Mouse (Mus musculus) spleen, postnatal 36 days (tissue): ENCODE measurements around the gene Gnb3.
"Not testable (repeated sequence)": the region's sequence is repeated elsewhere in the genome, so short reads cannot be mapped to it uniquely, and the experiment has no call there.

Experiments used
- DNase-seq, 2 experiments: peaks; one replicate each; pipeline ENCODE4 v3.0.0; 2022; ENCODE audit warnings: low spot score in 2 of 2, mixed read lengths in 1 of 2

The Gnb3 gene

GRCm38 (mm10) chr6:124816611-124817010 lies 23.5 kb downstream of the Gnb3 start:
- no peak for DNase-seq

GRCm38 (mm10) chr6:124814858-124815774 lies 25.0 kb downstream of the Gnb3 start:
- no peak for DNase-seq

GRCm38 (mm10) chr6:124814448-124814847 lies 25.6 kb downstream of the Gnb3 start:
- DNase-seq, result no peak

- DNase-seq, result peak; percentile 87 to 89
These were observed 26.1 kb downstream of the Gnb3 start, which contains the start of gene Tpi1 for GRCm38 (mm10) chr6:124813933-124814332. Tpi1 (minus strand) TSS chr6:124814296.

GRCm38 (mm10) chr6:124813496-124813895 lies 26.6 kb downstream of the Gnb3 start:
- DNase-seq, result peak; percentile 62 to 68

DNA sequence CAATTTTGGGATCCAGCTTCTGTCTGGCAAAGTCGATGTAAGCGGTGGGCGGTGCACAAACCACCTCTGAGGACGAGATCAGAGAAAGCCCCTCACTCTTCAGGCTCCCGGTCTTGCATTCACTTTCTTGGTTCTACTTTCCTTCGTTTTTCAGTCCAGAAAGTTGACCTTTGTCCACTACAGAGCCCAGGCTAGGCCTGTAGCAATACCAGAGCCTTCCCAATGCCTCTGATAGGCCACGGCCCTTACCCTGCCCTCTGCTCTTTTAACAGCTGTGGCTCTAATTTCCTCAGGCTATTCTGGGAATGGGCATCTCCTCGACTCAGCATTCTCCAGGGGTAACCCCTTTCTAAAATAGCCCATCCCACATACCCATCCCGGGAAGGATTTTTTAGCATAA lies 27.2 kb downstream of the Gnb3 start:
- no peak for DNase-seq

- no peak for DNase-seq
These were observed 28.1 kb downstream of the Gnb3 start for GRCm38 (mm10) chr6:124811701-124812560.

GRCm38 (mm10) chr6:124811403-124811665 lies 28.7 kb downstream of the Gnb3 start:
- no peak for DNase-seq

- DNase-seq, result not testable (repeated sequence)
These were observed 29.3 kb downstream of the Gnb3 start for GRCm38 (mm10) chr6:124810566-124811402.

- no peak for DNase-seq
These were observed 30.1 kb downstream of the Gnb3 start for GRCm38 (mm10) chr6:124809775-124810538.

DNA sequence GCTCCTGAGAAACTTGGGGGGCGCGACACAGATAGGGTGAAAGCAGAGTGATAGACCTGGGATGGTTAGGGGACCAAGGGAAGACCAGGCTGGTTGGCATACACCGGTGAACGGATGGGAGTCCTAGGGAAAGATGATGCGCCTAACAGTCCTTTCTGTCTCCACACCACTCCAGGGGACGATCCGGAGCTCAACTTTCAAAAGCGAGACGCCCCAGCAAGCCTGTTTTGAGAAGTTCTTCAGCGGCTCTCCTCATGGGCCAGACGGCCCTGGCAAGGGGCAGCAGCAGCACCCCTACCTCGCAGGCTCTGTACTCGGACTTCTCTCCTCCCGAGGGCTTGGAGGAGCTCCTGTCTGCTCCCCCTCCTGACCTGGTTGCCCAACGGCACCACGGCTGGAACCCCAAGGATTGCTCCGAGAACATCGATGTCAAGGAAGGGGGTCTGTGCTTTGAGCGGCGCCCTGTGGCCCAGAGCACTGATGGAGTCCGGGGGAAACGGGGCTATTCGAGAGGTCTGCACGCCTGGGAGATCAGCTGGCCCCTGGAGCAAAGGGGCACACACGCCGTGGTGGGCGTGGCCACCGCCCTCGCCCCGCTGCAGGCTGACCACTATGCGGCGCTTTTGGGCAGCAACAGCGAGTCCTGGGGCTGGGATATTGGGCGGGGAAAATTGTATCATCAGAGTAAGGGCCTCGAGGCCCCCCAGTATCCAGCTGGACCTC lies 30.9 kb downstream of the Gnb3 start:
- DNase-seq, result peak; percentile 73 to 81

- DNase-seq, result peak; percentile 60 to 70
These were observed 31.6 kb downstream of the Gnb3 start, which contains the start of gene Spsb2 for GRCm38 (mm10) chr6:124808358-124809012. Spsb2 (plus strand) TSS chr6:124808661.

- DNase-seq, result no peak
These were observed 32.1 kb downstream of the Gnb3 start for GRCm38 (mm10) chr6:124807986-124808357.

- DNase-seq, result no peak
These were observed 32.7 kb downstream of the Gnb3 start for GRCm38 (mm10) chr6:124807366-124807765.

DNA sequence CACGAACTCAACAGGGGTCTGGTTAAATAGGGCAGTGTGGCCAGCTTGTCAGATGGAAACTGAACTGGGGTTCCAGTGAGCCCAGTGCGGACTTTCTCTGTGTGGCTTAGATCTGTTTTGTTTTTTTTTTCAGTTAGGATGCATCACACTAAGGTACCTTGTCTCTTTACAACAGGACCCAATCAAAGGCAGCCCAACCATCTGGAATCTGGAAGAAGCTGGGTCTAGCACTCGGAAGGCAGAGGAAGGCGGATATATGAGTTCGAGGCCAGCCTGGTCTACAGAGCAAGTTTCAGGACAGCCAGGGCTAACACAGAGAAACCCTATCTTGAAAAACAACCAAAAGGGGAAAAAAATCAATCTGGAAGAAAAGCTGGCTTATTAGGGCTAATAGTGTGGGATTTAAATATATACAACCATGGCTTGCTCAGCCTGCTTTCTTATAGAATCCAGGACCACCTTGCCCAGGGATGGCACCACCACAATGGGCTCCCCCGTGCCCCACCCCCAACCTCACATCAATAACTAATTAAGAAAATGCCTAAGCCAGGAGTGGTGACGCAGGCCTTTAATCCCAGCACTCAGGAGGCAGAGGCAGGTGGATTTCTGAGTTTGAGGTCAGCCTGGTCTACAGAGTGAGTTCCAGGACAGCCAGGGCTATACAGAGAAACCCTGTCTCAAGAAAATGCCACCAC lies 33.5 kb downstream of the Gnb3 start:
- DNase-seq, result no peak

DNA sequence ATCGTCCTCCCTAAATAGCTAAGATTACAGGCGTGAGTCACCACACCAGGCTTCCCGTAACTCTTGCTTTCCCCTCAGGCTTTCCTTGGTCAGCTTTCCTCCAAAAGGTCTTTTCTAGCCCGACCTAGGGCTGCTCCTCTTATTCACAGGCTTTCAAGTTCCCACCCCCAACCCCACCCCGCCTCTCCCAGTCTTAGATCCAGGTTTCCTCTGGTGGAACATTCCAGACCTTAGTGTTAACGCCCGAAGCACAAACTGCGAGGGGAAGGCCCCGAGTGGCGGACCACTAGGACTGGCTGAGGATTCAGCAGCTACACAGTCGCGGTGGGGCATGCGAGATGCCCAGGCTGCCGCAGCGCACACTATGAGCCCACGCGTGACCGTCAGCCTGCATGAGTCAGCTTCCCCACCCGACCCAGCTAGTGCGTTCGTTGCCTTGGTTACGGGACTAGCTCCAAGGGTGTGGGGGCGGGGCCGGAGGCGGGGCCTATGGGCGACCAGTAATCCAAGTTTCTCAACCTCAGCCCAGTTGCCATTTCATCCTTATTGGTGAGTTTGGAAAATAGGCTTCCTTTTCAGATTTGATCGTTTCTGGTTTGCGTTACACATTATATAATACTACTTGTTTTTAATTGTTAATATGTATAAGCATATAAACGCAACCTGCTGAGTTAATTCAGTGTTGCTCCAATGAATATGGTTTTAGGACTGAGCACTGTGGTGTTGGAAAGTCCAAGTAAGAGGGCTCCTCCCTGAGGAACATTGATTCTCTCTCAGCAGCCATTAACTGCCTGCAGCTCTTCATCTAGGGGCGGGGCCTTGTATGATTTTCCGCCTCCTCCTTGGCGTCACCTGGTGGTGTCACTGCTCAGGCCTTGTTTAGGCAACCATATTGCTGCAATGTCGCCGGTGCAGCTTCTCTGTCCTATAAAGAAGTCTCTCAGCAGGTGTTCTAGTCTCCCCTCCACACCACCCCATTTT lies 34.4 kb downstream of the Gnb3 start:
- DNase-seq, result peak; percentile 80 to 86

DNA sequence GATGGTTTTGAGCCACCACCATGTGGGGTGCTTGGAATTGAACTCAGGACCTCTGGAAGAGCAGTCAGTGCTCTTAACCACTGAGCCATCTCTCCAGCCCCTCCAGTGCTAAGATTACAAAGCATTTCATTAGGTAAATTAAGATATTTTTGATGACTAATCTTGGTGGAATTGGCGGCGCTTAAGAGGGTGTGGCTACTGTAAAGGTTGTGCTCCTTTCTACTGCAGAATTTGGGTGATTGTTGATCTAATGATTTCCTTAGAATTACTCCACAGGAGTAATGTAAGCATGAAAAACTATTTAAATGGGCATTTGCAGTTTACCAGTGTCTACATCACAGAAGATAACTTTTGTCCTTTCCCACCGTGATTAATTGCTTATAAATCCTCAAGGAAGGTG lies 35.7 kb downstream of the Gnb3 start:
- DNase-seq, result no peak

DNA sequence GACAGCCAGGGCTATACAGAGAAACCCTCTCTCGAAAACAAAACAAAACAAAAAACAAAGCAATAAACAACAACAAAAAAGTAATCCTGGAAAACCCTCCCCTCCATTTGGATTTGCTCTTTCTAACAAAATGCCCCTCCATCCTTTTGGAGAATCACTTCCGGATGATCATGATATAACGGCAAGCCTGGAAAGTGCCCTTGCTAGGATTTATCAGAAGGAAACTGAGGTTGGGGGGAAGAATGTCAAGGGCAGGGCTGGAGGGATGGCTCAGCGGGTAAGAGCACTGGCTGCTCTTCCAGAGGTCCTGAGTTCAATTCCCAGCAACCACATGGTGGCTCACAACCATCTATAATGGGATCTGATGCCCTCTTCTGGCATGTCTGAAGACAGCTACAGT lies 36.4 kb downstream of the Gnb3 start:
- DNase-seq, result not testable (repeated sequence)
